Mouse (Mus musculus): ENCODE results near the gene Gm10295.

- TF ChIP-seq POLR2A (IDR thresholded peaks at IDR 0.05; ENCODE audit: borderline replicate concordance, extremely low read depth, low read depth, low read length) (no peak), CTCF (IDR thresholded peaks at IDR 0.05; ENCODE audit: insufficient read depth, low read length) (no peak)
These were observed 40.0 kb upstream of the Gm10295 start for GRCm38 (mm10) chr7:71391333-71391732.

Data from lung, adult 2 months (tissue).